Mouse (Mus musculus): ENCODE results near the gene Cln5. TPM values are rescaled to one million over a fixed set of nuclear protein-coding genes. Genes with fewer than 3 reads are reported as not detected.

Gene Cln5
- polyA plus RNA-seq, 1 experiment from 2014 or later: 28.4 TPM

DNA sequence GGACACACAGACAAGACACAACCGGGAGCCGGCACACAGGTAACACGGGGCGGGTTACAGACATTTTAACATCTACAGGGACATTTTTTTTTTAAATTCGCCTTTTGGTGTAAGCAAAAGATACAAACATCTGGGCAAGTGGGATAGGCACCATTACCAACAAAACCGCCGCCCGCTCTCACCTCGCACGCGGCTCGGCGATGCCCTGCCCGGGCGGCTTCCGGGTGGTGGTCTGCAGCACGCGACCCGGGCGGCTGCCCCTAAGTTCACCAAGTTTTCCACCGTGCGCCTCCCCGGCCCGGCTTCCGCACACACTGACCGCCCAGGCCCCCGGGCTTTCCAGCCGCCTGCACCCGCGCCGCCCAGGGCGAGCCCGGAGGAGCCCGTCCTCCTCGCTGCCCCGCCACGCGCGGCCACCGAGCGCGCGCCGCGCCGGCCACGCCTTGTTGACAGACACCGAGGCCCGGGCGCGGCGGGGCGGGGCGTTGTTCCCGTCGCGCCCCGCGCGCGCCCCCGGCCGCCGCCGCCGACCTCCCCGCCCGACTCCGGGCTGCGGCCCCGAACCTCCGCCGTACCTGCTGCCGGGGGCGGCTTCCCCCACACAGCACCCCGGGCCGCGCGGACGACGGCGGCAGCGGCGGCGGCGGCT is 28.7 kb downstream of the Cln5 start:
- ATAC-seq (ENCODE audit: insufficient number of reproducible peaks, insufficient read depth, low FRiP score, low TSS enrichment, low read depth): peak; percentile 73
- Histone ChIP-seq H3K9me3 (no peaks in the 10 kb centered on the region), H3K9ac (peak overlapping the region; percentile 98), H3K27ac (peak overlapping the region; percentile 97), H3K27me3 (no peaks in the 10 kb centered on the region), H3K4me1 (peaks cover 15% of the 10 kb centered on the region), H3K4me3 (peak overlapping the region; percentile 71), H3K36me3 (peaks cover 19% of the 10 kb centered on the region), H3K4me2 (peak overlapping the region; percentile 71)
- WGBS: under 1% methylated on average over 82 of the region's 86 CpGs

DNA sequence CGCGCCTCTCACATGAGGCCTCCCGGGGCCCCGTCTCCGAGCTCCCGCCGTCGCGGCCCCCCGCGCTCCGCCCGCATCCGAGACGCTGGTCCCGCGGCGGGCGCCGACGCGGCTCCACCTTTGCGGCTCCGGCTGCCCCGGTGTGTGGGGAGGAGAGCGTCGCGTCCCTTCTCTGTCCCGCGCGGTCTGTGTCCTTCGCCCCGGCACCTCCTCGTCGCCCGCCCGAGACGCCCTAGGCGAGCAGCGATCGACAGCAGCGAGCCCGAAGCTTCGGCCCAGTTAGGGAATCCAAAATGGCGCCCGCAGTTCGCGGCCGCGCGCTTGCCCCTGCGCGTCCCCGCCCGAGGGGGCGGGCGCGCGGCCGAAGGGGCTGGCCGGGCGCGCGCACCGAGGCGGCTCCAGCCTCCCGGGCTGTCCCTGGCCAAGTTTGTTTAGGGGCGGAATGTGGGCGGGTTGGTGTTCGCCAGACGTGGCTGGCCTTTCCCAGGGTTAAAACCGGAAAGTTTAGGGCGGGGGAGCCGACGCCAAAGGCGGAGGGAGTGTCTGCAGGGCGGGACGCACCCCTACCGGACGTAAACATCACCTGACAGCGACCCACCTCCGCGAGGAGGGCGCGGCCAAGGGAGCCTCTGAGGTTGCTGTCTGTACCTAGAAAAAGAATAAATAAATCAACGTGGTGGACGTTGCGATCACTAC is 29.4 kb downstream of the Cln5 start, which contains the start of gene Fbxl3:
TSS of gene Fbxl3 (minus strand) at position 329 of the 696 bp plus-strand sequence.
- peak; percentile 87 for ATAC-seq (ENCODE audit: insufficient number of reproducible peaks, insufficient read depth, low FRiP score, low TSS enrichment, low read depth)
- under 1% methylated on average over 87 of the region's 88 CpGs for WGBS

DNA sequence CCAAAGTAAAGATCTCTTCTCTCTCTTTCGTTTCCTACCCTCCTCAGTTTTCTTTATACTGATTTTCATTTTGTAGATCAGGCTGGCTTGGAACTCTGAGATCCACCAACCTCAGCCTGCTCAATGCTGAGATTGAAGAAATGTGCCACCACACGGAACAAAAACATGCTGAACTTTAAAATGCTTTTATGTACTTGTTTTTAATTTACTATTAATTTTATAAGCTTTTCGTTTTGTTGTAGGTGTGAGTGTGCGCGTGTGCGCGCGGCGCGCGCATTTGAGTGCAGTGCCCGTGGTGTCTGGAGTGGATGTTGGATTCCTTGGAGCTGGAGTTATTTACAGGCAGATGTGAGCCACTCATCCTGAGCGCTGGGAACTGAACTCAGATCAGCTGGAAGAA is 30.3 kb downstream of the Cln5 start:
- 81% methylated on average over 13 of the region's 13 CpGs for WGBS
- no peak overlapping the region for H3K27ac ChIP-seq
- no peak for ATAC-seq (ENCODE audit: insufficient number of reproducible peaks, insufficient read depth, low FRiP score, low TSS enrichment, low read depth)

More for the DNA sequence above, 29.4 kb downstream of the Cln5 start, which contains the start of gene Fbxl3:
- H3K27me3 ChIP-seq: no peaks in the 10 kb centered on the region
- H3K9ac ChIP-seq: peak within 1 kb of the TSS; percentile 98
- peak within 1 kb of the TSS; percentile 71 for H3K4me3 ChIP-seq
- H3K4me2 ChIP-seq: peak within 1 kb of the TSS; percentile 71
- H3K36me3 ChIP-seq: peaks cover 17% of the 10 kb centered on the region
- peaks cover 15% of the 10 kb centered on the region for H3K4me1 ChIP-seq
- peak within 1 kb of the TSS; percentile 97 for H3K27ac ChIP-seq
- H3K9me3 ChIP-seq: no peaks in the 10 kb centered on the region

DNA sequence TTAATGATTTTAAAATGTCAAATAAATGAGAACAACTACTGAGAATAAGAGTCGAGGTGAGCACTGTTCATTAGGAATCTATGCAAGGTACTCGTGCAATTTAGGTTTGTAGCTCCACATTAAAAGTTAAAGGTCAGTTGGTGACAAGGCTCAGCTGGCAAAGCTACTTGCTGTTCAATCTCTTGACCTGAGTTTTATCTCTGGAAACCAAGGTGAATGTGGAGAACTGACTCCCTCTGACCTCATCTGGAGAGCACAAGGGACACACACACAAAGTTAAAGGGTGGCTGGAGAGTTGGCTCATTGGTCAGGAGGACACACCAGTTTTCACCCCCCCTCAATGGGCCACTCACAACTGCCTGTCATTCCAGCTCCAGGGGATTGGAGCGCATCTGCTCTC is 31.2 kb downstream of the Cln5 start:
- Histone ChIP-seq H3K4me3 (no peak overlapping the region), H3K9ac (no peak overlapping the region), H3K36me3 (0 out of 2 replicates have a peak, but pooled peaks cover 2% of the 10 kb centered on the region), H3K9me3 (no peaks in the 10 kb centered on the region), H3K27ac (no peak overlapping the region), H3K4me1 (peaks cover 10% of the 10 kb centered on the region), H3K27me3 (no peaks in the 10 kb centered on the region), H3K4me2 (no peak overlapping the region)
- no peak for ATAC-seq (ENCODE audit: insufficient number of reproducible peaks, insufficient read depth, low FRiP score, low TSS enrichment, low read depth)
- WGBS: 77% methylated on average over 3 of the region's 3 CpGs

More for the DNA sequence above, 30.3 kb downstream of the Cln5 start:
- Histone ChIP-seq H3K9me3 (no peaks in the 10 kb centered on the region), H3K4me2 (peak overlapping the region; percentile 71; the same call in 1 of the 2 replicates), H3K4me3 (no peak overlapping the region), H3K36me3 (peaks cover 9% of the 10 kb centered on the region), H3K9ac (no peak overlapping the region), H3K27me3 (no peaks in the 10 kb centered on the region), H3K4me1 (peaks cover 15% of the 10 kb centered on the region)

DNA sequence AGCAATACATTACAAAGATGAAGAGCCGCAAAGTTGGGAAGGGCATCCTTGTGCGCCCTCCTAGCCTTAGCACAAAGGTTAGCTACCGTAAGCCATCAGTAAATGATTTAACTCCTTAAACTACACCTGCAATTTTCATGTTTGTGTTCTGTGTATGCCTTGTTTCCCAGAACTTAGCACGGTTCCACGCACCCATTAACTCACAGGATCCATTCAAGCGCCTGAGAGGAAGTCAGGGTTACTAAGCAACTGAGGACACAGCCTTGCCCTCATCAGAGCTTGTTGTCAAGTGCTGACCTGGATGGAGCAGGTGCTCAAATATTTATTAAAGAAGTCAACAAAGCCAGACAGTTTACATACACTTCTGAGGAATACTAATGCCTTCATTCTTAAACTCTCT is 32.2 kb downstream of the Cln5 start:
- no peak overlapping the region for H3K27ac ChIP-seq
- WGBS: 78% methylated on average over 6 of the region's 6 CpGs
- H3K27me3 ChIP-seq: no peaks in the 10 kb centered on the region
- H3K9ac ChIP-seq: no peak overlapping the region
- no peak overlapping the region for H3K4me3 ChIP-seq
- ATAC-seq (ENCODE audit: insufficient number of reproducible peaks, insufficient read depth, low FRiP score, low TSS enrichment, low read depth): no peak
- no peaks in the 10 kb centered on the region for H3K9me3 ChIP-seq
- no peaks in the 10 kb centered on the region for H3K36me3 ChIP-seq
- no peak overlapping the region for H3K4me2 ChIP-seq
- peaks cover 7% of the 10 kb centered on the region for H3K4me1 ChIP-seq

DNA sequence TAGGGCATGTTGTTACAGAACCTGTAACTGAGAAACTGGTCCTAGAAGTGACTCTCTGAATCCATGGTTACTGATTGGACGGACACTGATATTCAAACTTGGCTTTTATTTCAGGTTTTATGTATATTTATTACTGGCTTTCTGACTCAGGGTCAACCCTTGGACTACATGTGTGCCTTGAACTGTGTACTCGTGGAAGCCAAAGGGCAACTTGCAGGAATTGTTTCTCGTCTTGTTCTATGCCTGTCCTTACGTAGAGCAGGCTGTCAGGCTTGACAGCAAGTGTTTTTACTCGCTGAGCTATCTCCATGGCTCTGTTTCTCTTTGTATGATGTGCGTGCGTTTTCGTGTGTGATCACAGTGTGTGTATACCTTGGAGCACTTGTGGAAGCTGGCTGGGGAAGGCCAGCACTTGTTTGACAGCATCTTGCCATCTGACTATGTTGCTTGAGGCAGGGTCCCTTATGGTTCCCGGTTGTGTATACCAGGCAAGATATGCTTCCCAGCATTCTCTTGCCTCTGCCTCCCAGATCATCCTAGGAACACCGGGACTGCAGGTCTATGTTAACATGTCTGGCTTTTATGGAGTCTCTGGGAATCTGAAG is 32.8 kb downstream of the Cln5 start:
- H3K36me3 ChIP-seq: no peaks in the 10 kb centered on the region
- ATAC-seq (ENCODE audit: insufficient number of reproducible peaks, insufficient read depth, low FRiP score, low TSS enrichment, low read depth): no peak
- no peaks in the 10 kb centered on the region for H3K9me3 ChIP-seq
- H3K27ac ChIP-seq: no peak overlapping the region
- no peak overlapping the region for H3K9ac ChIP-seq
- 79% methylated on average over 10 of the region's 10 CpGs for WGBS
- H3K27me3 ChIP-seq: no peaks in the 10 kb centered on the region
- no peak overlapping the region for H3K4me3 ChIP-seq
- H3K4me2 ChIP-seq: no peak overlapping the region
- peaks cover 3% of the 10 kb centered on the region for H3K4me1 ChIP-seq

DNA sequence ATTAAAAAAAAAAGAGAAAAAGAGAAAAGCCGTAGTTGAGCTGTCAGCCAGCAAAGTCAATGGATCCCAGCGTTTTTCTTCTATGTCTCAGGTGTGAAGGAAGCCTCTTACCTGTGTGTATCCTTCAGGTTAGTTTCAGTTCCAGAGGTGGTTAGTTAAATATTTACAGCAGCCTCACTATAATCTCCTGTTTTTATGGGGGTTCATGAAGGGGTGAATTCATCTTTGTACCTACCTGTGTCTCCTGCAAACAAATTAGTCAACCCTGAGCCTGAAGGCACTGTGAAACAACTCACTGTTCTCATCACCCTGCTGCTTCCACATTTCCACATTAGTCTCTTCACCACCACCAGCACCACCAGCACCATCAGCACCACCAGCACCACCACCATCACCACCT is 36.3 kb downstream of the Cln5 start:
- WGBS: 90% methylated on average over 2 of the region's 2 CpGs

DNA sequence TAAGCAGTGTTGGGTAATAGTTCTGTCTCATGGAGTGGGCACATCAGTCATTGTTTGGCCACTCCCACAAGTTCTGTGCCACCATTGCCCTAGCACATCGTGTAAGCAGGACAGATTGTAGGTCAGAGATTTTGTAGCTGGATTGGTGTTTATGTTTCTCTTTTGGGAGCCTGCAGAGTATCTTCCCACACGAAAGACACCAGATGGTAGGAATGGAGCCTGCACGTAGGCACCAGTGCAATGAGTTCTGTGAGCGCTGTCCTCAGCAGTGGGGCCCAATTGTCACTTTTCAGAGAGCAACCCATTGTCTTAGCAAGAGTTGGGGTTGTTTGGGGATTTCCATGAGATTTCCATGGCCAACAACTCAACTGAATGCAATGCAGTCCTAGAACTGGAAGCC is 40.0 kb downstream of the Cln5 start:
- WGBS: 90% methylated on average over 4 of the region's 4 CpGs
- Histone ChIP-seq H3K4me3 (no peak overlapping the region), H3K4me2 (no peak overlapping the region), H3K27me3 (no peaks in the 10 kb centered on the region), H3K9ac (no peak overlapping the region), H3K4me1 (no peaks in the 10 kb centered on the region), H3K36me3 (peaks cover 18% of the 10 kb centered on the region), H3K27ac (no peak overlapping the region), H3K9me3 (no peaks in the 10 kb centered on the region)
- ATAC-seq (ENCODE audit: insufficient number of reproducible peaks, insufficient read depth, low FRiP score, low TSS enrichment, low read depth): no peak

More for the DNA sequence above, 36.3 kb downstream of the Cln5 start:
- H3K27ac ChIP-seq: no peak overlapping the region
- ATAC-seq (ENCODE audit: insufficient number of reproducible peaks, insufficient read depth, low FRiP score, low TSS enrichment, low read depth): no peak
- H3K27me3 ChIP-seq: no peaks in the 10 kb centered on the region
- no peak overlapping the region for H3K4me2 ChIP-seq
- H3K9me3 ChIP-seq: no peaks in the 10 kb centered on the region
- no peak overlapping the region for H3K4me3 ChIP-seq
- no peak overlapping the region for H3K9ac ChIP-seq
- H3K36me3 ChIP-seq: no peaks in the 10 kb centered on the region; the same call in 1 of the 2 replicates
- no peaks in the 10 kb centered on the region for H3K4me1 ChIP-seq

DNA sequence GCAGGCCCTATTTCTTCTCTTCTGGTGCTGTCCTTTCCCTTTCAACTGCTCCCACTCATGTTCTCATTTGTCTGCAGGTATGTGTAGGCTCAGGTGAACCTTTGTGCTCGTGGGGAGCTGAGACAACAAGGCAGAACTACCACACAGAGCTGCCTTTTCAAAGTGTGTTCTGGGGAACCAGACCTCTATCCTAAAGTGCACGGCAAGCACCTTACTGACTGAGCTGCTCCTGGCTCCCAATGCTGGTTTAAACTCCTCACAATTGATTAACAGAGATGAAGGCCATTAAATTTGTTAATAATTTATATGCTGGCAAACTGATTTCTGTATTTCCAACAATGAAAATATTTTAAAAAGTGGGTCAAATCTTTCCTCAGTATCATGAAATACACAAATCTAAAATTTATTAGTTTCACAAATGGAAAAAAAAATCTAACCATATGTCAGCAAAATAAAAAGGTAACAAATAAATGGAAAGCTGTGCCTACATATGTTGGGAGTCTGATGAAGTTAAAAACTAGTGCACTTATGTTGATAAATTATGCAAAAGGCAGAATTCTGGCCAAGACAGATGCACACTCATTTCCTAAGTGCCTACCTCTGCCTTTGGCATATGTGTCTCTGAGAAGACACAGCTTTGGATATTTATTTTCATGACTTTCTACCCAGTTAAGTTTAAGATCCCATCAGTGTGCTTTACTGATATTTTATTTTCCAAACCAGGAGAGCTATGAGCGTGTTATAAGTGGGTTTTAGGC is 42.8 kb downstream of the Cln5 start:
- Histone ChIP-seq H3K27ac (no peak overlapping the region), H3K9ac (no peak overlapping the region), H3K36me3 (peaks cover 46% of the 10 kb centered on the region), H3K4me1 (no peaks in the 10 kb centered on the region), H3K27me3 (no peaks in the 10 kb centered on the region), H3K9me3 (no peaks in the 10 kb centered on the region), H3K4me3 (no peak overlapping the region), H3K4me2 (no peak overlapping the region)
- WGBS: 93% methylated on average over 3 of the region's 3 CpGs
- no peak for ATAC-seq (ENCODE audit: insufficient number of reproducible peaks, insufficient read depth, low FRiP score, low TSS enrichment, low read depth)

DNA sequence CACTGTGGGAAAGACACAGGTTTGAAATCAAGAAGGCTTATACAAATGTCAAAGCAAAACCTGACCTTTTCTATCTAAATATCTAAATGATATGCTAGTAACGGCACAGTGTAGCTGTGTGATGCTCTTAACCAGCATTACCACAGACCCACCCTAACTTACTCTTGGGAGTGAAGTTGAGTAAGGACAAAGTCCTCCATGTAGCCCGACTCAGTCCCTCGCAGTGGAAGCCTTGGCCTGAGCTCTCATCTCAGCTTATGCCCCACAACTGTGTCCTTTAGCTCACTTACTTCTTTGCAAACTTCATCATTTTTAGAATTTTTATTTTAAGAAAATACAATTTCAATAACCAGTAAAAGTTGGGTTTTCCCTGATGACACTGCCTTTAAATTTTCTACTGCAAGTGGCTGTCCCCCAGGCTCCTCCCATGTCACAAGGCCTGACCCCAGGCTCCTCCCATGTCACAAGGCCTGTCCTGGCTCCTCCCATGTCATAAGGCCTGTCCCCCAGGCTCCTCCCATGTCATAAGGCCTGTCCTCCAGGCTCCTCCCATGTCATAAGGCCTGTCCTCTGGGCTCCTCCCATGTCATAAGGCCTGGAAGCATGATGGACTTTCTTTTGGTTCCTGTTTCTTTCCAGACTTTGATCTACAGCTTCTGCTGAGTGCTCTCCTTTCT is 45.1 kb downstream of the Cln5 start:
- Histone ChIP-seq H3K4me2 (no peak overlapping the region), H3K27me3 (no peaks in the 10 kb centered on the region), H3K4me1 (no peaks in the 10 kb centered on the region), H3K27ac (no peak overlapping the region), H3K9me3 (no peaks in the 10 kb centered on the region), H3K4me3 (no peak overlapping the region), H3K36me3 (peaks cover 63% of the 10 kb centered on the region), H3K9ac (no peak overlapping the region)
- WGBS: 96% methylated on average over 3 of the region's 3 CpGs
- no peak for ATAC-seq (ENCODE audit: insufficient number of reproducible peaks, insufficient read depth, low FRiP score, low TSS enrichment, low read depth)

DNA sequence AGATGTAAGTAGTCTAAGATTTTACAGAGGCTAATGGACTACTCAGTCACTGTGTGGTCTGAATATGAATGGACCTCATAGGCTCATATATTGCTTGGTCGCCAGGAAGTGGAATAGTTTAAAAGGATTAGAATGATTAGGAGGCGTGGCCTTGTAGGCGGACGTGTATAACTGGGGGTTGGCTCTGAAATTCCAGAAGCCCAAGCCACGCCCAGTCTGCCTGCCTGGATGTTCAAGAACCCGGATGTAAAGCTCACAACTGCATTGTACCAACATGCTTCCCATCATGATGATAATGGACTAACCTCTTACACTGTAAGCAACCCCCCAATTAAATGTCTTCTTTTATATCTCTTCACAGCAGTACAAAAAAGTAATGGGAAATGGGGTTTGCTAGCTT is 55.7 kb downstream of the Cln5 start:
- Histone ChIP-seq H3K27me3 (no peaks in the 10 kb centered on the region), H3K27ac (no peak overlapping the region), H3K9ac (no peak overlapping the region), H3K4me2 (no peak overlapping the region), H3K4me1 (peaks cover 3% of the 10 kb centered on the region; the same call in 1 of the 2 replicates), H3K36me3 (peaks cover 60% of the 10 kb centered on the region), H3K9me3 (no peaks in the 10 kb centered on the region), H3K4me3 (no peak overlapping the region)
- 81% methylated on average over 6 of the region's 6 CpGs for WGBS
- no peak for ATAC-seq (ENCODE audit: insufficient number of reproducible peaks, insufficient read depth, low FRiP score, low TSS enrichment, low read depth)

Measured in embryonic facial prominence, embryonic 13.5 days (tissue).